Mouse (Mus musculus) C2C12 (cell line): ENCODE data around the gene Il2rb.

ENCODE experiments used
- CTCF ChIP-seq: IDR thresholded peaks from one replicate; pipeline ENCODE4 v1.5.1; 2011; ENCODE audit not compliant: control insufficient read depth, insufficient read depth, insufficient read length
- MAX ChIP-seq: IDR thresholded peaks from one replicate; pipeline ENCODE4 v1.6.1; 2011; ENCODE audit warnings: mild to moderate bottlenecking, control low read depth
- MYOD1 ChIP-seq: IDR thresholded peaks from one replicate; pipeline ENCODE4 v1.6.1; 2011; ENCODE audit warnings: low read depth; ENCODE audit not compliant: control insufficient read depth, insufficient read length
- MYOG ChIP-seq: IDR thresholded peaks from one replicate; pipeline ENCODE4 v1.6.1; 2011; ENCODE audit not compliant: control insufficient read depth, insufficient read length; ENCODE audit errors: extremely low read depth
- USF1 ChIP-seq: IDR thresholded peaks from one replicate; pipeline ENCODE4 v1.6.1; 2011; ENCODE audit warnings: low read depth, mild to moderate bottlenecking, control low read depth, moderate library complexity

- TF ChIP-seq CTCF (no peak), USF1 (no peak), MYOG (no peak), MYOD1 (no peak), MAX (no peak)
These were observed 8.9 kb upstream of the Il2rb start for GRCm38 (mm10) chr15:78504013-78504412.
